Mouse (Mus musculus): ENCODE results near the gene Dip2b. TPM values are rescaled to one million over a fixed set of nuclear protein-coding genes. Genes with fewer than 3 reads are reported as not detected.

Gene Dip2b
- total and polyA plus RNA-seq, 3 experiments: 13.9 to 68.9 (median 15.4) TPM

DNA sequence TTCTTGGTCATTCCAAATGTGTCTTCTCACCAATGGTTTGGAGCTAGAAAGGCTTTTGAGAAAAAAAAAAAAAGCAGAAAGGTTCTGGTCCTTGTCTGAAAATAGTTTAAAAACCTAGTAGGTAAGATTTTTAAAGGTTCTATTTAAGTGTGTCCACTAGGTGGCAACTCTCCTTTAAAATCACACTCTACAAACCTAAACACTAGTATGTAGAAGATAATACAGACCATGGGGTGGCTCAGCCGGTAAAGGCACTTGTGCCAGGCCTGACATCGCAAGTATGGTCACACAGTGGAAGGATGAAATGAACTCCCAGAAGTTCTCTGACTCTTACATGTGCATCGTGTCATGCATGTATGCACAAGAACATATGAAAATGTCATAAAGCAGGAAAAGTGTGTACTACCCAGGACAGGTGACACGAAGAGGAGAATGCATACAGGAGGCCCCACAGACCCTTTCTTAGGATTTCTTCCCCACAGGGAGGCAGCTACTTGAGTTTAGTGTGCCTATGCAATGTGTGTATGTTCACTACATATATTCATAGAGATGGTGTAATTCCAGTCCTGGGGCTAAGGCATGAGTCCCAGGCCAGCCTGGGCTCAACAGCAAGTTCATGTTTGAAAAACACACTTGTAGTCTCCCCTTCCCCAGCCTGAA lies 224.9 kb downstream of the Dip2b start:
- 0 out of 2 replicates have a peak, but pooled peaks have one; percentile 51 for TF ChIP-seq MYC (IDR thresholded peaks at IDR 0.05; ENCODE audit: low read depth, low read length)
- TF ChIP-seq RAD21 (IDR thresholded peaks at IDR 0.05; ENCODE audit: low read depth, low read length): peak; percentile 75
- no peak for TF ChIP-seq JUND (IDR thresholded peaks at IDR 0.05; ENCODE audit: low read depth, low read length)
- TF ChIP-seq CTCF (IDR thresholded peaks at IDR 0.05 in 2 of 3, conservative IDR thresholded peaks at IDR 0.05 in 1 of 3; ENCODE audit: control insufficient read depth in 1 of 3, insufficient read depth in 1 of 3, low read depth in 2 of 3, low read length in 3 of 3, poor library complexity in 1 of 3, severe bottlenecking in 1 of 3): peak; percentile 27 to 83 (median 37); a peak in 5 of 6 replicates
- TF ChIP-seq RCOR1 (IDR thresholded peaks at IDR 0.05; ENCODE audit: low read depth, low read length): no peak
- peak; percentile 82 for TF ChIP-seq SMC3 (IDR thresholded peaks at IDR 0.05; ENCODE audit: low read depth, low read length)
- TF ChIP-seq ZC3H11A (IDR thresholded peaks at IDR 0.05; ENCODE audit: low read depth, low read length): peak; percentile 73
- peak; percentile 21; the same call in 1 of the 2 replicates for TF ChIP-seq ZNF384 (IDR thresholded peaks at IDR 0.05; ENCODE audit: low read depth, low read length)
- no peaks in the 10 kb centered on the region for H3K79me2 ChIP-seq (ENCODE audit: control insufficient read depth, insufficient read depth, low read length, poor library complexity)
- H3K36me3 ChIP-seq (ENCODE audit: control insufficient read depth in 1 of 2, insufficient read depth in 2 of 2, low read length in 2 of 2): peaks cover 0 to 4% of the 10 kb centered on the region in 2 experiments; a peak in 1 of 4 replicates
- no peak overlapping the region for H3K9ac ChIP-seq (ENCODE audit: control insufficient read depth, low read depth, low read length, poor library complexity, severe bottlenecking)
- no peaks in the 10 kb centered on the region for H3K9me3 ChIP-seq (replicated peaks; ENCODE audit: insufficient read depth, low read length)
- H3K27me3 ChIP-seq (ENCODE audit: control insufficient read depth in 1 of 2, insufficient read depth in 2 of 2, low read length in 2 of 2): no peaks in the 10 kb centered on the region
- DNase-seq (ENCODE audit: low read depth, low spot score): peak; percentile 72
- no peak overlapping the region for H3K27ac ChIP-seq (ENCODE audit: control insufficient read depth, low read depth, low read length)
- H3K4me1 ChIP-seq (ENCODE audit: control insufficient read depth in 1 of 2, insufficient read depth in 2 of 2, low read length in 2 of 2): no peaks in the 10 kb centered on the region
- no peak overlapping the region for H3K4me3 ChIP-seq (ENCODE audit: control insufficient read depth in 1 of 2, insufficient read depth in 1 of 2, low read depth in 2 of 2, low read length in 2 of 2)

DNA sequence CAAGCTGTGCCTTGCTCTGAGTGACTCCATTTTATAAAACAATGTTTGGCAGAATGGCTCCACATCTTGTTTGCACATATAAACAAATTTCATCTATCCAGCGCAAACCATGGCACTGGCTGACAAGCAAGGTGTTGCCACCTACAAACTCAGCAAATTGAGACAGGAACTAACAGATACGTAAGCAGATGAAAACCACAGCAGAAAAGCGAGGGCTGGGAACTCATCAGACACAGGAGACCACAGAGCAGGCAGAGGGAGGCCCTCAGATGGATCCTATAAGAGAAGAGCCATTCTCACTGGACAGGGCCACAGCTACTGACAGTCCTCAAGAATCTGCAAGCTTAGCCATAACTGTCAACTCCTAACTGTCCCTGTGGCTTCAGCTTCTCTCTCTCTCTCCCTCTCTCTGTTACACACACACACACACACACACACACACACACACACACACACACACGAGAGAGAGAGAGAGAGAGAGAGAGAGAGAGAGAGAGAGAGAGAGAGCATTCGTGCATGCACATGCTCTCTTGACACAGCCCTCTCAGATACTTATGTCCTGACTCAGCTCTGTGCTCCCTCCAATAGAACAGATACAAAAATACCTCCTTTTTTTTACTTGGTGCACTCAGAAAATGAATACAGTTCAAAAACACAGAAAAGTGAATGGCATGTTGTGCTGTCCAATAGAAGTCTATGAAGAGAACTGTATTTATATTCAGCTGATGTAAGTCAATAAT lies 227.3 kb downstream of the Dip2b start:
- Histone ChIP-seq H3K9me3 (replicated peaks; ENCODE audit: insufficient read depth, low read length) (no peaks in the 10 kb centered on the region), H3K27ac (ENCODE audit: control insufficient read depth, low read depth, low read length) (no peak overlapping the region), H3K36me3 (ENCODE audit: control insufficient read depth in 1 of 2, insufficient read depth in 2 of 2, low read length in 2 of 2) (no peaks in the 10 kb centered on the region), H3K79me2 (ENCODE audit: control insufficient read depth, insufficient read depth, low read length, poor library complexity) (no peaks in the 10 kb centered on the region), H3K27me3 (ENCODE audit: control insufficient read depth in 1 of 2, insufficient read depth in 2 of 2, low read length in 2 of 2) (no peaks in the 10 kb centered on the region), H3K4me1 (ENCODE audit: control insufficient read depth in 1 of 2, insufficient read depth in 2 of 2, low read length in 2 of 2) (no peaks in the 10 kb centered on the region), H3K4me3 (ENCODE audit: control insufficient read depth in 1 of 2, insufficient read depth in 1 of 2, low read depth in 2 of 2, low read length in 2 of 2) (no peak overlapping the region), H3K9ac (ENCODE audit: control insufficient read depth, low read depth, low read length, poor library complexity, severe bottlenecking) (no peak overlapping the region)
- no peak for DNase-seq (ENCODE audit: low read depth, low spot score)
- no peak for TF ChIP-seq CHD2 (IDR thresholded peaks at IDR 0.05; ENCODE audit: low read length)
- TF ChIP-seq ZMIZ1 (IDR thresholded peaks at IDR 0.05; ENCODE audit: low read depth, low read length): no peak
- no peak for TF ChIP-seq MAX (IDR thresholded peaks at IDR 0.05; ENCODE audit: low read length)
- no peak for TF ChIP-seq MAFK (IDR thresholded peaks at IDR 0.05; ENCODE audit: borderline replicate concordance, low read depth, low read length)
- TF ChIP-seq BHLHE40 (IDR thresholded peaks at IDR 0.05; ENCODE audit: borderline replicate concordance, low read depth, low read length): no peak
- TF ChIP-seq MEF2A (IDR thresholded peaks at IDR 0.05; ENCODE audit: extremely low read depth, insufficient replicate concordance, low read depth, low read length, poor library complexity, severe bottlenecking): no peak
- TF ChIP-seq EP300 (IDR thresholded peaks at IDR 0.05; ENCODE audit: low read depth in 1 of 2, low read length in 2 of 2): no peak
- TF ChIP-seq ETS1 (IDR thresholded peaks at IDR 0.05; ENCODE audit: low read depth, low read length): no peak
- TF ChIP-seq USF1 (IDR thresholded peaks at IDR 0.05; ENCODE audit: low read depth, low read length): no peak
- TF ChIP-seq NELFE (IDR thresholded peaks at IDR 0.05; ENCODE audit: low read depth, low read length): no peak
- TF ChIP-seq GABPA (IDR thresholded peaks at IDR 0.05; ENCODE audit: low read depth, low read length): no peak
- no peak for TF ChIP-seq POLR2A (IDR thresholded peaks at IDR 0.05; ENCODE audit: control insufficient read depth in 1 of 2, insufficient read depth in 1 of 2, low read depth in 1 of 2, low read length in 2 of 2, poor library complexity in 1 of 2)
- no peak for TF ChIP-seq CTCF (IDR thresholded peaks at IDR 0.05 in 2 of 3, conservative IDR thresholded peaks at IDR 0.05 in 1 of 3; ENCODE audit: control insufficient read depth in 1 of 3, insufficient read depth in 1 of 3, low read depth in 2 of 3, low read length in 3 of 3, poor library complexity in 1 of 3, severe bottlenecking in 1 of 3)
